Mouse (Mus musculus) left cerebral cortex, adult 18-20 months (tissue): Measurements from ENCODE around the gene Arfgef2. TPM values are rescaled to one million over a fixed set of nuclear protein-coding genes. Genes with fewer than 3 reads are reported as not detected.

Experiments used
- DNase-seq, 2 experiments: peaks; one replicate each; pipeline ENCODE4 v3.0.0; 2021 to 2022; ENCODE audit warnings: low spot score in 2 of 2, mixed read lengths in 1 of 2
- total RNA-seq, 2 experiments: library from RNA; stranded (reverse); gene quantifications; 2 replicates each; pipeline ENCODE4 v1.2.3; 2021

Arfgef2 gene
- total RNA-seq, 2 experiments from 2014 or later, result 63.4 to 64.9 TPM

GRCm38 (mm10) chr2:166903719-166904282 is 98.4 kb downstream of the Arfgef2 start:
- no peak for DNase-seq

DNA sequence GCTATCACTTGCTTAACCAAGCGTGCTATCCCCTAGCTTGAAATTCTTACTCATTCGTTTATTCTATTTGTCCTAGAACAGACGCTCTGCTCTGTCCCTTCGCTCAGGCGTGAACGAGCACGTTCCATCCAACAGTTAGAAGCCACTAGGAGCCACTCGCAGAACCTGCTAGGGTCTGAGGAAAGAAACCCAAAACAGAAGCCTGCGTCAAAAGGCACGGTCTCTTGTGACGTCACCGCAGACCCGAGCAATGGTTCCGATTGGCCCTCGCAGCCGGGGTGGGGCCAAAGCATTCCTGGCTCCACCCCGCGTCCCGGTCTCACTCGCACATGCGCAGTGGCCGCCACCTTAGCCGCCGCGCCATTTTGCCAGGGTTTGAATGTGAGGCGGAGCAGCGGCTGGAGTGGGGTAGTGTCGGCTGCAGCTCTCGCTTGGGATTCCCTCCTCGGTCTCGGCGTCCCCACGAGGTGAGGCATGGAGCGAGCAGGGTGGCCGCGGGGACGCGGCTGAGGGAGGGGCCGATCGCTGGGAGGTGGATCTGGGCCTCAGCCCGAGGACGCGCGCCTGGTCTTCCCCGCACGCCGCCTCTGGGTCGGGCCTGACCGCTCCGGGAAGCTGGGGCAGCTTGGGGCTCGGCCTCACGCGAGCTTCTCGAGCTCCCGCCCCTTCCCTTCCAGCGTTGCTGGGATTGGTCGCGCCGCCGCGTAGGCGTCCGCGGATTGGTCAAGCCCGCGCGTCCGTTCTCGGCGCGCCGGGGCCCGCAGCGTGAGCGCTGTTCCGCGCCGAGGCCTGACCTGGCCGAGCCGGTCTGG is 100.5 kb downstream of the Arfgef2 start, which contains the start of gene Cse1l:
Gene Cse1l, plus strand, starts transcription at position 330 of the 812 bp plus-strand sequence.
- peak; percentile 98 for DNase-seq

GRCm38 (mm10) chr2:166906523-166907182 is 101.3 kb downstream of the Arfgef2 start:
- DNase-seq, result no peak

DNA sequence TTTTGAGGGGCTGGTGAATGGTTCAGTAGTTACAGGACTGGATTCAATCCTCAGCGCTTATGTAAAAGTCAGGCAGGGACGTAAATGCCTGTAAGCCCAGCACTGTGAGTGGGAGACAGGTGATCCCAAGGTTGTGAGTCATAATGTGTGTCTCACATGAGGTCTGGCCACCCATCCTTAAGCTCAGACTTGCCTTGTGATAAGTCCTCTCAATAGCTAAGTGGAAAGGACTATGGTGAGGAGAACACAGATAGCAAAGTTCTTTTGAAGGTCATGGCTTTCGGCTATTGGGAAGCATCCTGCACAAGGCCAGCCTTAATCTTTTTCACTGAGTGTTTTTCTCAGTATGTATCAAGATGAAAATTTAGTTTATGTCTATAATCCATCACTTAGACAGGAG is 104.3 kb downstream of the Arfgef2 start:
- no peak for DNase-seq

DNA sequence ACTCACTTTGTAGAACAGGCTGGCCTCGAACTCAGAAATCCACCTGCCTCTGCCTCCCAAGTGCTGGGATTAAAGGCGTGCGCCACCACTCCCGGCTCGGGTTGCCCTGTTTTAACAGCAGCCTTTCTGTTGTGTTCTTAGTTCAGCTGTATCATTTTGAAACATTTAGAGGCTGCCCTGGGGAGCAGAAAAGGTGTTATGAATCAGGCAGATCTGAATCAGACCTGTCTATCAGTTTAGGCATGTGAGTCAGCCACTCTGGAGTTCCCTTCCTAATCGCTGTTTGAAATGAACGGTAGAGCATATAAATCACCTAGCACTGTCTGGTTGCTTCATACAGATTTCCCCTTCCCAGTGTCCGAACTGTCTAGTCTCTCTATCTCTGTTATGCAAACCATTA is 105.1 kb downstream of the Arfgef2 start:
- no peak for DNase-seq

- no peak for DNase-seq
These were observed 118.6 kb downstream of the Arfgef2 start for GRCm38 (mm10) chr2:166923971-166924370.

- no peak for DNase-seq
These were observed 128.6 kb downstream of the Arfgef2 start for GRCm38 (mm10) chr2:166933943-166934342.

- no peak for DNase-seq
These were observed 129.0 kb downstream of the Arfgef2 start for GRCm38 (mm10) chr2:166934416-166934815.

DNA sequence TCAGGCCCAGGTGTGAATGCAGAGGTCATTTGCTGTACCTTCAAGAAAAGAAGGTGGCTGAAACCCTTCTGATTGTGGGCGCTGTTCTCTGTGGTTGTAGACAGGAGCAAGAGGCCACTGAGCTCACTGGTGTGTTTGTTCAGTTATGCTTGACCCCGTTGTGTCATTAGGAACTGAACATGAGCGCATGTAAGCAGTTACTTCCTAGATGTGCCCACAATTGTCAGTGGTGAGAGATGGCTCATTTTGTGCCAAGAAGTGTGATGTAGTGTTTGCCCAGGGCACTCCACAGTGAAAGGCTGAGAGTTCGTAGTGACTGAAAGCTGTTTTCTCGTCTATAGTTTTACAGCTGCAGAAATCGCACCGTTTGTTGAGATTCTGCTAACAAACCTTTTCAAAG is 130.2 kb downstream of the Arfgef2 start:
- DNase-seq, result no peak

DNA sequence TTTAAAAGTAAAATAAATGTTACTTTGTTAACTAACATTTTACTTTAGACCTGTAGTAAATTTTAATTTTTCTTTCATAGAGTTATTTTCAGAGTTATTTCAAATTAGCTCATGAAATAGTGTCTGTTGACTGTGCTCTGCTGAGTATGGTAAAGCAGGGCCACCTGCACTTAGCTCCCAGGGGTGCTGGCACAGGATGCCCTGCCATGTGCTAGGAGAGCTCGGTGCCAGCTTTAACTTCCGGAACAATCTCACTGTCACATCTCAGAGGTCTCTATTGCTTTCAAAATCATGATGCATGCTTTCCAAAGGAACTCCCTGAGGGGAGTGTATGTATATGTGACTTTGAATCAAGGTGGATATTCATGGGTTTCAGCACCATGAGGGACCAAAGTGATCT is 130.8 kb downstream of the Arfgef2 start:
- DNase-seq, result no peak

DNA sequence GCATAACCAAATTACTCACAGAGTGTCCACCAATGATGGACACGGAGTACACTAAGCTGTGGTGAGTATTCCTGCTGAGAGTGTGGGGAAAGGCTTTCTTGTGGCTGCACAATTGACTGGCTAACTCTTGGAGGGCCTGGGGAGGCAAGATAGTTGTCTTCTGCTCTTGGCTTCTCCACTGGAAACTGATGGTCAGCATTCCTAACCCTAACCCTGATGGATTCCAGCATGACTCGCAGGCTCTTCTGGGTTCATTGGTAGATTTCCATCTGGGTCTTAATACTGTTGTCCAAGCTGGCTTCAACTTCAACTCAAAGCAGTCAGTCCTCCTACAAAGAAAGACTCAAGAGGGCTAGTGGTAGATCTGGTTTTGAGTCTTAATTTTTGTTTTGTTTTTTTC is 137.8 kb downstream of the Arfgef2 start:
- no peak for DNase-seq

GRCm38 (mm10) chr2:166944346-166944745 is 139.0 kb downstream of the Arfgef2 start:
- no peak for DNase-seq

GRCm38 (mm10) chr2:166945456-166945855 is 140.1 kb downstream of the Arfgef2 start:
- peak in 1 of 2 experiments; percentile 26 for DNase-seq

Other genes with a start within 250 kb of the Arfgef2 start
- gene Prex1, start 91.8 kb upstream of the Arfgef2 start, total RNA-seq, result 100 to 1,000 TPM in 1 of 2 experiments, 10 to 100 TPM in 1; 91.3 to 104 TPM
- 1 to 10 TPM; 6.9 to 7.1 TPM for gene Trp53rkb, start 13.1 kb upstream of the Arfgef2 start, total RNA-seq
- gene Cse1l, start 100.5 kb downstream of the Arfgef2 start, total RNA-seq, result 10 to 100 TPM; 59.9 to 61.3 TPM
- 10 to 100 TPM; 71.0 to 73.2 TPM for gene Stau1, start 190.7 kb downstream of the Arfgef2 start, total RNA-seq
- gene Ddx27, start 209.6 kb downstream of the Arfgef2 start, total RNA-seq, result 10 to 100 TPM; 27.8 to 28.6 TPM